Mouse (Mus musculus): ENCODE results near the gene Olfr1274-ps.
"Not testable (repeated sequence)": the region's sequence is repeated elsewhere in the genome, so short reads cannot be mapped to it uniquely, and the experiment has no call there.

The Olfr1274-ps gene

GRCm38 (mm10) chr2:90398633-90399107, at the start of gene Olfr1274-ps:
Olfr1274-ps (plus strand) TSS chr2:90398683.
- not testable (repeated sequence) for DNase-seq (ENCODE audit: low read depth)

- not testable (repeated sequence) for DNase-seq (ENCODE audit: low read depth)
Measured at GRCm38 (mm10) chr2:90351047-90351446, 47.4 kb upstream of the Olfr1274-ps start.

GRCm38 (mm10) chr2:90351540-90351939, 46.9 kb upstream of the Olfr1274-ps start:
- DNase-seq (ENCODE audit: low read depth), result not testable (repeated sequence)

- DNase-seq (ENCODE audit: low read depth), result not testable (repeated sequence)
Measured at GRCm38 (mm10) chr2:90359229-90359628, 39.3 kb upstream of the Olfr1274-ps start.

- DNase-seq (ENCODE audit: low read depth), result not testable (repeated sequence)
Measured at GRCm38 (mm10) chr2:90360199-90360598, 38.3 kb upstream of the Olfr1274-ps start.

- DNase-seq (ENCODE audit: low read depth), result not testable (repeated sequence)
Measured at GRCm38 (mm10) chr2:90414110-90414821, 15.8 kb downstream of the Olfr1274-ps start.

- not testable (repeated sequence) for DNase-seq (ENCODE audit: low read depth)
Measured at GRCm38 (mm10) chr2:90422282-90422681, 23.8 kb downstream of the Olfr1274-ps start.

- not testable (repeated sequence) for DNase-seq (ENCODE audit: low read depth)
Measured at GRCm38 (mm10) chr2:90424937-90425336, 26.5 kb downstream of the Olfr1274-ps start.

GRCm38 (mm10) chr2:90428988-90429717, 30.7 kb downstream of the Olfr1274-ps start:
- DNase-seq (ENCODE audit: low read depth), result not testable (repeated sequence)

- DNase-seq (ENCODE audit: low read depth), result not testable (repeated sequence)
Measured at GRCm38 (mm10) chr2:90429782-90430181, 31.3 kb downstream of the Olfr1274-ps start.

GRCm38 (mm10) chr2:90437453-90437852, 39.0 kb downstream of the Olfr1274-ps start:
- DNase-seq (ENCODE audit: low read depth), result not testable (repeated sequence)

GRCm38 (mm10) chr2:90440169-90440568, 41.7 kb downstream of the Olfr1274-ps start:
- not testable (repeated sequence) for DNase-seq (ENCODE audit: low read depth)

GRCm38 (mm10) chr2:90441811-90442210, 43.3 kb downstream of the Olfr1274-ps start:
- not testable (repeated sequence) for DNase-seq (ENCODE audit: low read depth)

- no peak for DNase-seq (ENCODE audit: low read depth)
Measured at GRCm38 (mm10) chr2:90443811-90444210, 45.3 kb downstream of the Olfr1274-ps start.

- DNase-seq (ENCODE audit: low read depth), result no peak
Measured at GRCm38 (mm10) chr2:90448967-90449740, 50.7 kb downstream of the Olfr1274-ps start.

GRCm38 (mm10) chr2:90452380-90452779, 53.9 kb downstream of the Olfr1274-ps start:
- DNase-seq (ENCODE audit: low read depth), result no peak
